Mouse (Mus musculus): ENCODE data around the gene Car2.

DNA sequence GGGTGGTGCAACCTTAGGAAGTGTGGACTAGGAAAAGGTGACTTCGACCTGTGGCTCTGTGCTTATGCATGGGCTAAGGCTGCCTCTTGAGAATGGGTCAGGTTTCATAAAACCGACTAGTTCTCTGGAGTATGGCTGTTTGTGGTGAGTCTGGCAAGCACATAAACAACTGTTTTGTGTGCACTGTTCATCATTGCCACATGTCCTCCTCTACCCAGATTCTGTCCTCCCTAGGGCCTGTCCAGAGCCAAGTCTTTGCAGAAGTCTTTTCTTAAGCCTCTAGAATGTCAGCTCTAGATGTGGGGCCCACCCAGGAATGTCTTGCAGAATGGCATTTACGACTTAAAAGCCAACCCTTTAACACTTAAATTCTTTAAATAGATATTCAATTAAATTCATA lies 28.2 kb upstream of the Car2 start:
- no peak for TF ChIP-seq CTCF (conservative IDR thresholded peaks at IDR 0.05; ENCODE audit: low read length)
- TF ChIP-seq POU5F1 (IDR thresholded peaks at IDR 0.05; ENCODE audit: borderline replicate concordance, low read length), result no peak

Measured in E14TG2a.4 (cell line).